Mouse (Mus musculus) myocyte (in vitro differentiated cells): Measurements from ENCODE around the gene Pde4d. TPM values are rescaled to one million over a fixed set of nuclear protein-coding genes. Genes with fewer than 3 reads are reported as not detected.

ENCODE experiments used
- H3K27me3 ChIP-seq: one replicate; pipeline ENCODE4 v1.6.1; 2011; ENCODE audit not compliant: control insufficient read depth, insufficient read depth, insufficient read length
- H3K36me3 ChIP-seq: one replicate; pipeline ENCODE4 v1.6.1; 2011; ENCODE audit not compliant: control insufficient read depth, insufficient read depth
- H3K4me2 ChIP-seq: one replicate; pipeline ENCODE4 v1.6.1; 2011; ENCODE audit warnings: low read depth, control low read depth
- H3K4me3 ChIP-seq: one replicate; pipeline ENCODE4 v1.5.1; 2011; ENCODE audit warnings: mild to moderate bottlenecking, control low read depth, moderate library complexity
- H3K79me2 ChIP-seq: one replicate; pipeline ENCODE4 v1.6.1; 2011; ENCODE audit not compliant: control insufficient read depth, insufficient read depth
- H3ac ChIP-seq: one replicate; pipeline ENCODE4 v1.6.1; 2011; ENCODE audit not compliant: control insufficient read depth, insufficient read length
- CEBPB ChIP-seq: IDR thresholded peaks from 2 replicates; pipeline ENCODE4 v1.6.1; 2011; ENCODE audit warnings: mild to moderate bottlenecking, moderate library complexity; ENCODE audit not compliant: poor library complexity, insufficient read depth, severe bottlenecking
- E2F4 ChIP-seq: IDR thresholded peaks from one replicate; pipeline ENCODE4 v1.6.1; 2011; ENCODE audit warnings: mild to moderate bottlenecking, control low read depth, moderate library complexity; ENCODE audit not compliant: insufficient read depth
- MAX ChIP-seq: IDR thresholded peaks from one replicate; pipeline ENCODE4 v1.6.1; 2011; ENCODE audit warnings: low read depth, mild to moderate bottlenecking, control low read depth
- MYOD1 ChIP-seq, 3 experiments: IDR thresholded peaks; one replicate each; pipeline ENCODE4 v1.6.1; 2011; ENCODE audit warnings: control low read depth in 2 of 3, low read depth in 2 of 3, mild to moderate bottlenecking in 2 of 3, moderate library complexity in 1 of 3; ENCODE audit not compliant: insufficient read length in 2 of 3, control insufficient read depth in 1 of 3
- MYOG ChIP-seq, 3 experiments: IDR thresholded peaks; one replicate each; pipeline ENCODE4 v1.6.1; 2011; ENCODE audit warnings: control low read depth in 2 of 3, low read depth in 2 of 3, mild to moderate bottlenecking in 2 of 3; ENCODE audit not compliant: insufficient read length in 2 of 3, control insufficient read depth in 1 of 3, insufficient read depth in 1 of 3
- POLR2A ChIP-seq: IDR thresholded peaks from one replicate; pipeline ENCODE4 v1.6.1; 2011; ENCODE audit warnings: low read depth, mild to moderate bottlenecking, control low read depth, moderate library complexity; ENCODE audit not compliant: insufficient read length
- POLR2AphosphoS2 ChIP-seq: IDR thresholded peaks from one replicate; pipeline ENCODE4 v1.6.1; 2011; ENCODE audit warnings: low read depth, control low read depth; ENCODE audit not compliant: insufficient read length
- REST ChIP-seq: IDR thresholded peaks from one replicate; pipeline ENCODE4 v1.6.1; 2011; ENCODE audit warnings: mild to moderate bottlenecking, control low read depth, moderate library complexity; ENCODE audit not compliant: insufficient read depth, insufficient read length
- SRF ChIP-seq: IDR thresholded peaks from one replicate; pipeline ENCODE4 v1.6.1; 2011; ENCODE audit warnings: low read depth; ENCODE audit not compliant: control insufficient read depth, insufficient read length
- TCF12 ChIP-seq: IDR thresholded peaks from one replicate; pipeline ENCODE4 v1.6.1; 2011; ENCODE audit warnings: mild to moderate bottlenecking, control low read depth; ENCODE audit not compliant: poor library complexity, insufficient read depth, severe bottlenecking
- TCF3 ChIP-seq: IDR thresholded peaks from one replicate; pipeline ENCODE4 v1.6.1; 2011; ENCODE audit warnings: low read depth, control low read depth; ENCODE audit not compliant: insufficient read length
- USF1 ChIP-seq: IDR thresholded peaks from one replicate; pipeline ENCODE4 v1.6.1; 2011; ENCODE audit warnings: low read depth, mild to moderate bottlenecking, control low read depth, moderate library complexity
- polyA plus RNA-seq: library from polyadenylated mRNA; unstranded; fragments of >200 nt; fragmentation: generic; extraction: Trizol; gene quantifications from one replicate; pipeline ENCODE4 v1.2.1, GENCODE M21; 2012; ENCODE audit warnings: missing spikeins

Gene Pde4d
- polyA plus RNA-seq, 1 experiment: 8.2 TPM

DNA sequence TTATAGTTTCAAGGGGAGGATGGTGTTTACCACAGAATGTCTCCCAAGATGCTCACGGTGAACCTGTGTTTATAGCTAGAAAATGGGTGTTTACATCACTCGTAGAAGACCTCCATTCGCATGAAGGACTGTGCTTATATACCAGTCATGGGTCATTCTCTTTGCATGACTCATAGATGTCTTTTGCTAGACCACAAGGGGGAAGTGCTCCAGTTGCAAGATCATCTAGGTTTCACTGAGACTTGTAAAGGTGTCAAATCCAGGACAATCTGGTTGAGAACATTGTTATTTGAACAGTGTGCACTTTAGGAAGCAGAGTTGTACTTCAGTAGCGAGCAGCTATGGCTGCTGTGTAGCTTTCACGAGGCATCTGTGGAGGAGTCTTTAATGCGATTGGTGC lies 35.3 kb downstream of the Pde4d start:
- Histone ChIP-seq H3K27me3 (no peaks in the 10 kb centered on the region), H3K4me3 (no peak overlapping the region), H3ac (no peak overlapping the region), H3K4me2 (peak overlapping the region; percentile 30), H3K79me2 (no peaks in the 10 kb centered on the region), H3K36me3 (no peaks in the 10 kb centered on the region)
- TF ChIP-seq MAX (no peak), TCF12 (no peak), SRF (no peak)

- no peak overlapping the region for H3K4me3 ChIP-seq
- no peak overlapping the region for H3ac ChIP-seq
- H3K27me3 ChIP-seq: no peaks in the 10 kb centered on the region
- no peak overlapping the region for H3K4me2 ChIP-seq
- TF ChIP-seq E2F4 (no peak), CEBPB (no peak)
- no peaks in the 10 kb centered on the region for H3K79me2 ChIP-seq
- H3K36me3 ChIP-seq: no peaks in the 10 kb centered on the region
These were observed 37.3 kb downstream of the Pde4d start for GRCm38 (mm10) chr13:108487066-108487465.

- Histone ChIP-seq H3K4me3 (no peak overlapping the region), H3K4me2 (no peak overlapping the region), H3ac (no peak overlapping the region)
These were observed 40.1 kb downstream of the Pde4d start for GRCm38 (mm10) chr13:108489825-108490224.

GRCm38 (mm10) chr13:108490872-108491271 lies 41.1 kb downstream of the Pde4d start:
- Histone ChIP-seq H3K4me3 (no peak overlapping the region), H3K27me3 (no peaks in the 10 kb centered on the region), H3K4me2 (no peak overlapping the region), H3ac (no peak overlapping the region), H3K79me2 (no peaks in the 10 kb centered on the region), H3K36me3 (no peaks in the 10 kb centered on the region)
- TF ChIP-seq POLR2A (no peak), MYOD1 (IDR thresholded peaks at IDR 0.05; ENCODE audit: control insufficient read depth in 1 of 3, insufficient read length in 2 of 3, low read depth in 2 of 3) (no peak), E2F4 (no peak), CEBPB (no peak), MAX (no peak), REST (no peak), MYOG (IDR thresholded peaks at IDR 0.05; ENCODE audit: control insufficient read depth in 1 of 3, insufficient read depth in 1 of 3, insufficient read length in 2 of 3, low read depth in 2 of 3) (no peak), TCF3 (no peak), TCF12 (no peak), POLR2AphosphoS2 (no peak), SRF (no peak), USF1 (no peak)

More at GRCm38 (mm10) chr13:108489825-108490224, 40.1 kb downstream of the Pde4d start:
- Histone ChIP-seq H3K36me3 (no peaks in the 10 kb centered on the region), H3K27me3 (no peaks in the 10 kb centered on the region), H3K79me2 (no peaks in the 10 kb centered on the region)
- TF ChIP-seq TCF3 (no peak), USF1 (no peak), MYOG (IDR thresholded peaks at IDR 0.05; ENCODE audit: control insufficient read depth in 1 of 3, insufficient read depth in 1 of 3, insufficient read length in 2 of 3, low read depth in 2 of 3) (no peak), TCF12 (no peak), REST (no peak), E2F4 (no peak), POLR2AphosphoS2 (no peak)

- Histone ChIP-seq H3K79me2 (no peaks in the 10 kb centered on the region), H3K27me3 (no peaks in the 10 kb centered on the region), H3K4me3 (no peak overlapping the region), H3ac (no peak overlapping the region), H3K36me3 (no peaks in the 10 kb centered on the region), H3K4me2 (no peak overlapping the region)
- TF ChIP-seq SRF (no peak), USF1 (no peak), MAX (no peak), E2F4 (no peak), MYOD1 (IDR thresholded peaks at IDR 0.05; ENCODE audit: control insufficient read depth in 1 of 3, insufficient read length in 2 of 3, low read depth in 2 of 3) (no peak), POLR2A (no peak), REST (no peak), TCF3 (no peak), CEBPB (no peak), MYOG (IDR thresholded peaks at IDR 0.05; ENCODE audit: control insufficient read depth in 1 of 3, insufficient read depth in 1 of 3, insufficient read length in 2 of 3, low read depth in 2 of 3) (no peak), POLR2AphosphoS2 (no peak), TCF12 (no peak)
These were observed 43.1 kb downstream of the Pde4d start for GRCm38 (mm10) chr13:108492886-108493285.

- Histone ChIP-seq H3K4me2 (no peak overlapping the region), H3ac (no peak overlapping the region), H3K36me3 (no peaks in the 10 kb centered on the region), H3K27me3 (no peaks in the 10 kb centered on the region), H3K79me2 (no peaks in the 10 kb centered on the region), H3K4me3 (no peak overlapping the region)
- no peak for TF ChIP-seq USF1
- TF ChIP-seq MAX: no peak
- no peak for TF ChIP-seq POLR2AphosphoS2
- TF ChIP-seq SRF: no peak
- TF ChIP-seq E2F4: no peak
- TF ChIP-seq MYOD1 (IDR thresholded peaks at IDR 0.05; ENCODE audit: control insufficient read depth in 1 of 3, insufficient read length in 2 of 3, low read depth in 2 of 3): no peak
- no peak for TF ChIP-seq TCF12
- TF ChIP-seq MYOG (IDR thresholded peaks at IDR 0.05; ENCODE audit: control insufficient read depth in 1 of 3, insufficient read depth in 1 of 3, insufficient read length in 2 of 3, low read depth in 2 of 3): no peak
- no peak for TF ChIP-seq TCF3
- no peak for TF ChIP-seq CEBPB
- TF ChIP-seq REST: no peak
- TF ChIP-seq POLR2A: no peak
These were observed 44.6 kb downstream of the Pde4d start for GRCm38 (mm10) chr13:108494365-108494764.
